Mouse (Mus musculus): Measurements from ENCODE around the gene Sult1c2.
"Not testable (repeated sequence)": the region's sequence is repeated elsewhere in the genome, so short reads cannot be mapped to it uniquely, and the experiment has no call there.

The Sult1c2 gene

GRCm38 (mm10) chr17:53846206-53846605 lies at the start of gene Sult1c2:
Sult1c2 (minus strand) TSS chr17:53846339.
- no peak for DNase-seq

GRCm38 (mm10) chr17:53879006-53879675 lies 33.0 kb upstream of the Sult1c2 start:
- not testable (repeated sequence) for DNase-seq

- DNase-seq = no peak
These were observed 28.3 kb upstream of the Sult1c2 start for GRCm38 (mm10) chr17:53874433-53874832.

GRCm38 (mm10) chr17:53872192-53872591 lies 26.1 kb upstream of the Sult1c2 start:
- no peak for DNase-seq

GRCm38 (mm10) chr17:53869931-53870330 lies 23.8 kb upstream of the Sult1c2 start:
- no peak for DNase-seq

- DNase-seq = no peak
These were observed 19.3 kb upstream of the Sult1c2 start for GRCm38 (mm10) chr17:53865260-53865955.

- DNase-seq = no peak
These were observed 14.4 kb upstream of the Sult1c2 start for GRCm38 (mm10) chr17:53860548-53860947.

GRCm38 (mm10) chr17:53854992-53855391 lies 8.9 kb upstream of the Sult1c2 start:
- DNase-seq = no peak

GRCm38 (mm10) chr17:53845796-53846195 lies 343 bp downstream of the Sult1c2 start:
- DNase-seq = no peak

- peak; percentile 10 for DNase-seq
These were observed 12.8 kb downstream of the Sult1c2 start for GRCm38 (mm10) chr17:53833366-53833765.

- DNase-seq = not testable (repeated sequence)
These were observed 42.2 kb downstream of the Sult1c2 start for GRCm38 (mm10) chr17:53803974-53804373.

GRCm38 (mm10) chr17:53783381-53783780 lies 62.8 kb downstream of the Sult1c2 start:
- DNase-seq = no peak
